Mouse (Mus musculus): Measurements from ENCODE around the gene Cyth3.
A peak's percentile ranks its signal among the peaks of the same experiment; 100 is the strongest.

Cyth3 gene

GRCm38 (mm10) chr5:143621893-143622622 is at the start of gene Cyth3:
Cyth3 (plus strand) TSS chr5:143622447.
- DNase-seq (ENCODE audit: extremely low read depth, insufficient read length, low spot score), result peak; percentile 96

- no peak for DNase-seq (ENCODE audit: extremely low read depth, insufficient read length, low spot score)
Measured at GRCm38 (mm10) chr5:143573067-143573466, 49.2 kb upstream of the Cyth3 start.

- no peak for DNase-seq (ENCODE audit: extremely low read depth, insufficient read length, low spot score)
Measured at GRCm38 (mm10) chr5:143574261-143575178, 47.7 kb upstream of the Cyth3 start.

- DNase-seq (ENCODE audit: extremely low read depth, insufficient read length, low spot score), result peak; percentile 25
Measured at GRCm38 (mm10) chr5:143579537-143580203, 42.6 kb upstream of the Cyth3 start.

GRCm38 (mm10) chr5:143580982-143581381 is 41.3 kb upstream of the Cyth3 start:
- no peak for DNase-seq (ENCODE audit: extremely low read depth, insufficient read length, low spot score)

- no peak for DNase-seq (ENCODE audit: extremely low read depth, insufficient read length, low spot score)
Measured at GRCm38 (mm10) chr5:143581874-143582273, 40.4 kb upstream of the Cyth3 start.

- DNase-seq (ENCODE audit: extremely low read depth, insufficient read length, low spot score), result no peak
Measured at GRCm38 (mm10) chr5:143583081-143583480, 39.2 kb upstream of the Cyth3 start.

- no peak for DNase-seq (ENCODE audit: extremely low read depth, insufficient read length, low spot score)
Measured at GRCm38 (mm10) chr5:143584982-143585381, 37.3 kb upstream of the Cyth3 start.

GRCm38 (mm10) chr5:143586386-143586785 is 35.9 kb upstream of the Cyth3 start:
- DNase-seq (ENCODE audit: extremely low read depth, insufficient read length, low spot score), result no peak

GRCm38 (mm10) chr5:143589108-143589507 is 33.1 kb upstream of the Cyth3 start:
- no peak for DNase-seq (ENCODE audit: extremely low read depth, insufficient read length, low spot score)

- no peak for DNase-seq (ENCODE audit: extremely low read depth, insufficient read length, low spot score)
Measured at GRCm38 (mm10) chr5:143592926-143593325, 29.3 kb upstream of the Cyth3 start.

GRCm38 (mm10) chr5:143593563-143594146 is 28.6 kb upstream of the Cyth3 start:
- no peak for DNase-seq (ENCODE audit: extremely low read depth, insufficient read length, low spot score)

GRCm38 (mm10) chr5:143594291-143595065 is 27.8 kb upstream of the Cyth3 start:
- no peak for DNase-seq (ENCODE audit: extremely low read depth, insufficient read length, low spot score)

GRCm38 (mm10) chr5:143602051-143602450 is 20.2 kb upstream of the Cyth3 start:
- no peak for DNase-seq (ENCODE audit: extremely low read depth, insufficient read length, low spot score)

GRCm38 (mm10) chr5:143604157-143604774 is 18.0 kb upstream of the Cyth3 start:
- DNase-seq (ENCODE audit: extremely low read depth, insufficient read length, low spot score), result no peak

- no peak for DNase-seq (ENCODE audit: extremely low read depth, insufficient read length, low spot score)
Measured at GRCm38 (mm10) chr5:143606756-143607155, 15.5 kb upstream of the Cyth3 start.

GRCm38 (mm10) chr5:143608175-143608574 is 14.1 kb upstream of the Cyth3 start:
- DNase-seq (ENCODE audit: extremely low read depth, insufficient read length, low spot score), result no peak

GRCm38 (mm10) chr5:143611954-143612353 is 10.3 kb upstream of the Cyth3 start:
- no peak for DNase-seq (ENCODE audit: extremely low read depth, insufficient read length, low spot score)

- DNase-seq (ENCODE audit: extremely low read depth, insufficient read length, low spot score), result no peak
Measured at GRCm38 (mm10) chr5:143613265-143613664, 9.0 kb upstream of the Cyth3 start.

GRCm38 (mm10) chr5:143614519-143614918 is 7.7 kb upstream of the Cyth3 start:
- no peak for DNase-seq (ENCODE audit: extremely low read depth, insufficient read length, low spot score)
